Mouse (Mus musculus): ENCODE data around the gene Rsc1a1. TPM values are rescaled to one million over a fixed set of nuclear protein-coding genes. Genes with fewer than 3 reads are reported as not detected.

Rsc1a1 gene
- polyA plus RNA-seq (2016; fragmentation: Nextera tagmentation; extraction: Ambion mirVana) = 1.8 TPM in 1 of 2 replicates, not detected in the other

DNA sequence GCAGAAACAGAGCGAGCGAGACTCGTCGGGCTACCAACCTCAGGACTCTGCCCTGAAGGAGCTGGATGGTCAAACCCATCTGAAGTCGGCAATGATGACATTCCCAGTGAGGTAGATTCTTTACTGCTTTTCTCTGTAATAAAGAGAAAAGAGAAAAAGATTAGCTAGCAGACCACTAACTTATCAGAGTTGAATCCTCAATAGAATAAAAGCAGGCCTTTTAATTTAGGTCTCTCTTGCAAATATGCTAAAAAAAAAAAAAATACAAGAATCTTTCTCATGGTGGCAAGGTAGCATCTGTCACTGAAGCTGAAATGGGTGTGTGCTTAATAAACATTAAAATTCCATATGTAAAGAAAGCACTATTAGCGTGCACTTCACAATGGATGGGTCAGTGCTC is at the start of gene Rsc1a1:
Rsc1a1 (minus strand) TSS at position 101 of the 400 bp plus-strand sequence.
- Histone ChIP-seq H3K4me3 (replicated peaks) (no peak within 1 kb of the TSS), H3K4me1 (replicated peaks) (peaks cover 13% of the 10 kb centered on the region; the same call in 1 of the 2 replicates), H3K27ac (no peak within 1 kb of the TSS), H3K36me3 (peaks cover 68% of the 10 kb centered on the region), H3K4me2 (no peak within 1 kb of the TSS), H3K9ac (replicated peaks) (no peak within 1 kb of the TSS), H3K27me3 (no peaks in the 10 kb centered on the region), H3K9me3 (no peaks in the 10 kb centered on the region)
- WGBS = 95% methylated on average over 6 of the region's 6 CpGs
- ATAC-seq (ENCODE audit: insufficient number of reproducible peaks, insufficient read depth, low FRiP score, low TSS enrichment, low read depth) = no peak

DNA sequence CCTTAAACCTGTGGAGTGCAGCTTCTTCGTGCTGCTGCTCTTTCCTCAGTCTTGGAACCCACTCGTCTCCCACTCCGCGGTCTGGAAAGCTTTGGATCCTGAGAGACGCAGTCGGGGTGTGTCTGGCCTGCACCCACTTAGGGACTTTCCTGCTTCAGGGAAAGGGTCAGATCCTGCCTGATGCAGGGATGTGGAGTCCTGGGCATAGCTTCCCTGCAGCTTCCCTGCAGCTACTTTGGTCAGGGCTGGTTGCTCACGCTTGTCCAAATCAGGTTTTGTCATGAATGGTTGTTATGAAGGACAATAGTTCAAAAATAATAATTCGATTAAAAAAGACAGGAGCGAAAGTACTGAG is 49.8 kb upstream of the Rsc1a1 start:
- Histone ChIP-seq H3K27ac (peak overlapping the region; percentile 50; the same call in 1 of the 2 replicates), H3K4me3 (replicated peaks) (peak overlapping the region; percentile 44), H3K9ac (replicated peaks) (peak overlapping the region; percentile 44; the same call in 1 of the 2 replicates), H3K27me3 (peaks cover 6% of the 10 kb centered on the region), H3K9me3 (no peaks in the 10 kb centered on the region), H3K4me2 (peak overlapping the region; percentile 63), H3K4me1 (replicated peaks) (peaks cover 3% of the 10 kb centered on the region; the same call in 1 of the 2 replicates), H3K36me3 (no peaks in the 10 kb centered on the region)
- ATAC-seq (ENCODE audit: insufficient number of reproducible peaks, insufficient read depth, low FRiP score, low TSS enrichment, low read depth) = peak; percentile 33; the same call in 1 of the 2 replicates
- 24% methylated on average over 9 of the region's 9 CpGs for WGBS

DNA sequence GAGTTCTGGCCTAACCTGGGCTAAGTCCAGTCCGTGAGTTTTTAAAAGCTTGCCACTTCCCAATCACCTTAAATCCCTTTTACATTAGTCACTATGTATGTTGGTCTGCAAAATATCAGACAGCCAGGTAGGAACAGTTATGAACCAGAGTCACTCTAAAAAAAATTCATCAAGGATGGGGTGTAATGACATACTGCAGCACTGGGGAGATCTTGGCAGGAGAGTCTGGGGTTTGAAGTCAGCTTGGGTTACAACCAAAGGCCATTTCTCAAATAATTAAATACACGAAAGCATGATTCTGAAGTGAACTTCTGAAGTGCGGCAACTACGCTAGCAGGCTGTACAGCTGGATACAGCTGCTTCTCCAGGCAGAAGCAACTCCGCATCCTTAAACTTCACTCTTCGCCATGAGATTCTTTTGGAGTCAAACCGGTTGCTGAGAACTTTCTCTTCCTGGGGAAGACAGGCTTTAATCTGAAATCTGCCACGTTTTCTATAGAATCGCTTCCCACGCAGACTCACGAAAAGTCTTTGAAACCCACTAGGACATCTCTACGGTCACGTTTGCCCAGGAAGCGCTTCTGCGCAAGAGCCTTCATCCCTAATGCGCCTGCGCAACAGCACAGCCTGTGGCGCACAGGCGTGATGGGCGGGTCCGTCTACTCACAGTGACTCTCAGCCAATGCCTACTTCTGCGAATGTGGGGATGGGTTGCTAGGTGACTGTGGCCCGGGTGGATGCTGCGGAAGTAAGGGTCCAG is 49.2 kb upstream of the Rsc1a1 start:
- peaks cover 6% of the 10 kb centered on the region for H3K27me3 ChIP-seq
- no peaks in the 10 kb centered on the region for H3K9me3 ChIP-seq
- peaks cover 3% of the 10 kb centered on the region; the same call in 1 of the 2 replicates for H3K4me1 ChIP-seq (replicated peaks)
- WGBS = 9% methylated on average over 24 of the region's 24 CpGs
- H3K4me2 ChIP-seq = peak overlapping the region; percentile 63
- H3K9ac ChIP-seq (replicated peaks) = peak overlapping the region; percentile 44
- ATAC-seq (ENCODE audit: insufficient number of reproducible peaks, insufficient read depth, low FRiP score, low TSS enrichment, low read depth) = peak; percentile 96
- H3K36me3 ChIP-seq = no peaks in the 10 kb centered on the region
- peak overlapping the region; percentile 62 for H3K27ac ChIP-seq
- H3K4me3 ChIP-seq (replicated peaks) = peak overlapping the region; percentile 44

DNA sequence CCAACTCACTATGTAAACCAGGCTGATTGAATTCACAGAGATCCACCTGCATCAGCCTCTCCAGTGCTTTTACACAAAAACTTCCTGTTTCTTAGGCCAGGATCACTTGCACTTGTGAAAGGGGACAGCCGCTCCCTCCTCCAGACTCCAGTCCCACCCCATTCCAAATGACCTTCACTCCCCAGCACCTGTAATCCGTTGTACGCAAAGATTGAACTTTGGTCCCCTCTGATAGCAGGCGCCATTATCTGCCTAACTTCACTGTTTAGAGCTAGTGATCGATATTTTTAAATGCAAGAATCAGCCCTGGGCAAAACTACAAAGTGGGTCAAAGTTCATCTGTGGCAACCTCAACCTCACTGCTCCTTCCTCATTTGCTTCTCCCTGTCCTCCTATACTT is 46.4 kb upstream of the Rsc1a1 start:
- H3K4me1 ChIP-seq (replicated peaks) = peaks cover 3% of the 10 kb centered on the region; the same call in 1 of the 2 replicates
- H3K4me2 ChIP-seq = no peak overlapping the region
- no peak overlapping the region for H3K4me3 ChIP-seq (replicated peaks)
- ATAC-seq (ENCODE audit: insufficient number of reproducible peaks, insufficient read depth, low FRiP score, low TSS enrichment, low read depth) = no peak
- WGBS = 79% methylated on average over 5 of the region's 5 CpGs
- no peak overlapping the region for H3K27ac ChIP-seq
- H3K27me3 ChIP-seq = peaks cover 6% of the 10 kb centered on the region
- no peak overlapping the region for H3K9ac ChIP-seq (replicated peaks)
- H3K9me3 ChIP-seq = no peaks in the 10 kb centered on the region
- no peaks in the 10 kb centered on the region for H3K36me3 ChIP-seq

DNA sequence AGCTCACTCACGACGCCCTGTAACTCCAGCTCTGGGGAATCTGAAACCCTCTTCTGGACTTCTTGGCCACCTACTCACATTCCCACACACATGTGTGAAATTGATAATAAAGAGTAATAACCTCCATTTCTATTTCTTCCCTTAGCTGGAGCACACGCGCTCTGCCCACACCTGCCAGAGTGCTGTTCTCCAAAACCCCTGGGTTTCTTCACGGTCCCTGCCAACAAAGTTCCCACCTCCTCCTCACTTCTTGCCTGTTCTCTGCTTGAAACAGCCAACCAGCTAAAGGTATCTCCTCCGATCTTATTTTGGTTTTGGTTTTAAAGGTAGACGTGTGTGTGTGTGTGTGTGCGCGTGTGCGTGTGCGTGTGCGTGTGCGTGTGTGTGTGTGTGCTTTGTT is 45.0 kb upstream of the Rsc1a1 start:
- Histone ChIP-seq H3K27me3 (peaks cover 6% of the 10 kb centered on the region), H3K4me1 (replicated peaks) (peaks cover 3% of the 10 kb centered on the region; the same call in 1 of the 2 replicates), H3K9me3 (no peaks in the 10 kb centered on the region), H3K4me2 (no peak overlapping the region), H3K4me3 (replicated peaks) (no peak overlapping the region), H3K9ac (replicated peaks) (no peak overlapping the region), H3K27ac (no peak overlapping the region), H3K36me3 (no peaks in the 10 kb centered on the region)
- WGBS = 82% methylated on average over 13 of the region's 13 CpGs
- ATAC-seq (ENCODE audit: insufficient number of reproducible peaks, insufficient read depth, low FRiP score, low TSS enrichment, low read depth) = no peak

DNA sequence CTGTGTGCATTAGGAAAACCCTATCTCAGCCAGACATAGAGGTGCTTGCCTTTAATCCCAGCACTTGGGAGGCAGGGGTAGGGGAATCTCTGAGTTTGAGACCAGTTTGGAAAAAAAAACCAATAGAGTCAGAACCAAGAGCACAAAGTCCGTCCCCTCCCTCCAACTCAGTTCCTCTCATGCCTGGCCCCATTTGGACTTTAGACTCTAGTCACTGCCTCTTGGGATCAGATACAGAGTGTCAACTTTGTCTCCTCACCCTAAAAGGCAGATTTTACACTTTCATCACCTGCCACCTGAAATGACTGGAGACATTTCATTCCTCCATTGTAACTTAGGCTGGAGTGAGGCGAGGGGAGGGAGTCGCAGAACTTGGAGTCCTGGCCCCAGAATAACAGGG is 43.9 kb upstream of the Rsc1a1 start:
- Histone ChIP-seq H3K4me1 (replicated peaks) (no peaks in the 10 kb centered on the region; the same call in 1 of the 2 replicates), H3K9ac (replicated peaks) (no peak overlapping the region), H3K36me3 (no peaks in the 10 kb centered on the region), H3K27ac (no peak overlapping the region), H3K27me3 (peaks cover 6% of the 10 kb centered on the region), H3K9me3 (no peaks in the 10 kb centered on the region), H3K4me2 (no peak overlapping the region), H3K4me3 (replicated peaks) (no peak overlapping the region)
- 80% methylated on average over 3 of the region's 3 CpGs for WGBS
- ATAC-seq (ENCODE audit: insufficient number of reproducible peaks, insufficient read depth, low FRiP score, low TSS enrichment, low read depth) = no peak

DNA sequence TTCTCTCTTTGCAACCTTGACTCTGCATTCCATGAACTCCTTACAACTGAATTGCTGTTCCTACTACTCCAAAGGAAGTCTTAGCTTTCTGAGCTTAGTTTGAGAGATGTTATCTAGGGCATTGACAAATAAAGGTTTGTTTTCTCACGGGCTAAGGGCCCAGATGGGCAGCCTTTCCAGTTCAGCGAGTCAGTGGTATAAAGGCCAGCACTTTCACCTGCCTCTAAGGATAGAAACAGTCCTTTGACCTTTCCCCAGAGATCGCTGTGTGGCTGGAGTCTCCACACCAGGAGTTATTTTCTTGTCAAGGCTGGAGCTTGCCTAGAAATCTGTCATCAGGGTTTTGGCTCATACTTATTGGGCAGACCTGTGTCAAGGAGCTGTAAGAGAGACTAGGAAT is 40.3 kb upstream of the Rsc1a1 start:
- Histone ChIP-seq H3K36me3 (peaks cover under 1% of the 10 kb centered on the region; the same call in 1 of the 2 replicates), H3K4me2 (no peak overlapping the region), H3K9me3 (no peaks in the 10 kb centered on the region), H3K4me3 (replicated peaks) (no peak overlapping the region), H3K27me3 (peaks cover 6% of the 10 kb centered on the region), H3K27ac (no peak overlapping the region), H3K4me1 (replicated peaks) (peaks cover 18% of the 10 kb centered on the region), H3K9ac (replicated peaks) (no peak overlapping the region)
- 56% methylated on average over 3 of the region's 3 CpGs for WGBS
- ATAC-seq (ENCODE audit: insufficient number of reproducible peaks, insufficient read depth, low FRiP score, low TSS enrichment, low read depth) = no peak

DNA sequence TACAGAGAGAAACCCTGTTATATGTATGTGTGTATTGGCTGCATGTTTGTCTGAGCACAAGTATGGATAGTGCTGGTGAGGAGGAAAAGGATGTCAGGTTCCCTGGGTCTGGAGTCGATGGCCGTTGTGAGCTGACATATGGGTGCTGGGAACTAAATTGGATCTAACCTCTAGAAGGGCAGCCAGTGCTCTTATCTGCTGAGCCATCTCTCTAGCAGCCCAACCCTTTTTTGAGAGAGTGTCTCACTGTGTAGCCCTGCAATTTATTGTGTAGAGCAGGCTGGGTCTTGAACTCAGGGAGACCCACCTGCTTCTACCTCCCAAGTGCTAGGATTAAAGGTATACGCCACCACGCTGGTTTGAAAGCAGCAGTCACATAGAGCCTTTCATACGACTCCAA is 39.9 kb upstream of the Rsc1a1 start:
- Histone ChIP-seq H3K27ac (no peak overlapping the region), H3K4me1 (replicated peaks) (peaks cover 18% of the 10 kb centered on the region), H3K9me3 (no peaks in the 10 kb centered on the region), H3K4me2 (no peak overlapping the region), H3K4me3 (replicated peaks) (no peak overlapping the region), H3K36me3 (peaks cover 5% of the 10 kb centered on the region), H3K9ac (replicated peaks) (no peak overlapping the region), H3K27me3 (peaks cover under 1% of the 10 kb centered on the region)
- WGBS = 78% methylated on average over 5 of the region's 5 CpGs
- ATAC-seq (ENCODE audit: insufficient number of reproducible peaks, insufficient read depth, low FRiP score, low TSS enrichment, low read depth) = no peak

DNA sequence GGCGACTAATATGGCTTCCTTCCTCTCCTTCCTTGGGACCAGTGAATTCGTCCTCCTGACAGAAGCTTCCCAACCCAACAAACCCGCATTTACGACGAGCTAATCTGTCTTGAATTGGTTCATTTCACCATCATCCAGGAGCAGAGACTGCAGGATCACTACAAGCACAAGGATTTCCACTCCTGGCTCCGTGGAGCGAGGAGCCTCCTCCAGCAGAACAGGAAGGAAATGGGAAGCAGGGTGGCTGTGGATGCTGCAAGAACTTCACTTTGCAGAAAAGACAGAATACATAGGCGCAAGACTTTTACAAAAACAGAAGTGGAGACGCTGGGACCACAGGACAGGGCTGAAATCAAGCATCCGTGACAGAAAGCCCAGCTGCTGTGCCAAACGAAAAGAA is 39.2 kb upstream of the Rsc1a1 start:
- Histone ChIP-seq H3K9ac (replicated peaks) (no peak overlapping the region), H3K36me3 (peaks cover 11% of the 10 kb centered on the region), H3K4me1 (replicated peaks) (peaks cover 18% of the 10 kb centered on the region), H3K4me2 (no peak overlapping the region), H3K27ac (no peak overlapping the region), H3K9me3 (no peaks in the 10 kb centered on the region), H3K4me3 (replicated peaks) (no peak overlapping the region), H3K27me3 (no peaks in the 10 kb centered on the region; the same call in 1 of the 2 replicates)
- WGBS = 69% methylated on average over 11 of the region's 11 CpGs
- ATAC-seq (ENCODE audit: insufficient number of reproducible peaks, insufficient read depth, low FRiP score, low TSS enrichment, low read depth) = no peak

DNA sequence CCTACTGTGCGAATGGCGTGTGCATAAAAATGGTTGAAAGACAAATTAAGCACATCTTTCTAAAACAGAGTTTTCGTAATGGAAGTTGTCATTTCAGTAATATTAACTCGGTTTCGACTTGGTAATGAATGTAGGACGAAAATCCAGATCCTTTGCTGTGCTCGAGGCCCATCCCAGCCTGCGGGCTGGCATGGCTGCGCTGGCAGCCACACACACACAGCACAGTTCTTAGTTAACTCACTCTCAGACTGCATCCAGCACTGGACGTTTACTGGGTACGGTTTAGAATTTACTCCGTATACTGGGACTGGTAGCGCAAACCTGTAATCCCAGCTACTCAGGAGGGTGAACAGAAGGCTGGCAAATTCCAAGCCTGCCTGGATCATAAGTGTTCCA is 38.3 kb upstream of the Rsc1a1 start:
- H3K27ac ChIP-seq = peak overlapping the region; percentile 90
- WGBS = 10% methylated on average over 13 of the region's 13 CpGs
- ATAC-seq (ENCODE audit: insufficient number of reproducible peaks, insufficient read depth, low FRiP score, low TSS enrichment, low read depth) = peak; percentile 73

DNA sequence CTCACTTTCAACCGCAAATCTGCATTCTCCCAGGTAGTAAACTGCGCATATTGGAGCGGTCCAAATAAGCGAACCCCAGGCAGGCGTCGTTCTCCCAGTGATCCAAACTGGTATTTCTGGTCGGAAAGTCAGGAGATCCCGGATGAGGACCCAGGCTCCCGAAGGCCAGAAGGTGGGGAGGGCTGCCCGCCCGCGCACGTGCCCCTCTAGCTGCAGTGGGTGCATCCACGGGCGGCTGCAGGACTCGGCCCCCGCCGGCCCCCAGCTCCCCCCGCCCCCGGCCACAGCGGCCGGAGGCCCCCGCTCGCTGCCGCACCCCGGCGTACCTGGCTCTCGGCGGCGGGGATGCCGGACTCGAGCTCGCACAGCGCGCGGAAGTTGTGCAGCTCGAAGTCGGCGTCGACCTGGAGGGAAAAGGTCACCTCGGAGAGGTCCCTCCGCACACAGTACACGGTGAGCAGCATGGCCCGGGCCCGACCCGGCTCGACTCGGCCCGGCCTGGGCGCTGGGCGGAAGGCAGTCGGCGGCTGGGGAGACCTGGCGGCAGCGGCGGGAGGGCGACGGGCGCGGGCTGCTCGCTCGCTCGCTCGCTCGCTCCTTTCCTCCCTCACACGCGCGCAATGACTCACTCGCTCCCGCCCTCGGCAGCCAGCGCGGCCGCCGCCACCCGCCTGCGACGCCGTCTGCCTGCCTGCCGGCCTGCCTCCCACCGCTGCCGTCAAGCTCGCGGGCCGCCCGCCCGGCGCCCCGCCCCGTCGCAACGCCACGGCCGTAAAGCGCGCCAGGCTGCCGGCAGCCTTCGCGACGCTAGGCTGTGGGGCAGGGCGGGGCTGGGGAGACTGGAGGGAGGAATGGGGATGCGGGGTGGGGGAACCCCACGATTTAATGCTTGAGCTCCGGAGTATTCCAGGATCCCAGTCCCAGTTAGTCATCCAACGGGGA is 37.6 kb upstream of the Rsc1a1 start, which contains the start of gene Ddi2:
Ddi2 (minus strand) TSS at position 689 of the 942 bp plus-strand sequence.
- H3K9me3 ChIP-seq = no peaks in the 10 kb centered on the region
- peak; percentile 78 for ATAC-seq (ENCODE audit: insufficient number of reproducible peaks, insufficient read depth, low FRiP score, low TSS enrichment, low read depth)
- peaks cover 22% of the 10 kb centered on the region for H3K4me1 ChIP-seq (replicated peaks)
- under 1% methylated on average over 103 of the region's 105 CpGs for WGBS
- peaks cover 11% of the 10 kb centered on the region for H3K36me3 ChIP-seq
- peak within 1 kb of the TSS; percentile 95 for H3K9ac ChIP-seq (replicated peaks)
- peak within 1 kb of the TSS; percentile 87 for H3K4me3 ChIP-seq (replicated peaks)
- H3K27me3 ChIP-seq = no peaks in the 10 kb centered on the region; the same call in 1 of the 2 replicates
- peak within 1 kb of the TSS; percentile 82 for H3K4me2 ChIP-seq
- H3K27ac ChIP-seq = peak within 1 kb of the TSS; percentile 90

More for the DNA sequence above, 38.3 kb upstream of the Rsc1a1 start:
- peak overlapping the region; percentile 95 for H3K9ac ChIP-seq (replicated peaks)
- H3K4me1 ChIP-seq (replicated peaks) = peaks cover 21% of the 10 kb centered on the region
- H3K4me2 ChIP-seq = peak overlapping the region; percentile 82
- H3K4me3 ChIP-seq (replicated peaks) = peak overlapping the region; percentile 87
- no peaks in the 10 kb centered on the region; the same call in 1 of the 2 replicates for H3K27me3 ChIP-seq
- no peaks in the 10 kb centered on the region for H3K9me3 ChIP-seq
- peaks cover 11% of the 10 kb centered on the region for H3K36me3 ChIP-seq

All from limb, embryonic 12.5 days (tissue).